Comparison of ENCODE assay signal across 28 mouse cellular contexts in the genomic region with DNA sequence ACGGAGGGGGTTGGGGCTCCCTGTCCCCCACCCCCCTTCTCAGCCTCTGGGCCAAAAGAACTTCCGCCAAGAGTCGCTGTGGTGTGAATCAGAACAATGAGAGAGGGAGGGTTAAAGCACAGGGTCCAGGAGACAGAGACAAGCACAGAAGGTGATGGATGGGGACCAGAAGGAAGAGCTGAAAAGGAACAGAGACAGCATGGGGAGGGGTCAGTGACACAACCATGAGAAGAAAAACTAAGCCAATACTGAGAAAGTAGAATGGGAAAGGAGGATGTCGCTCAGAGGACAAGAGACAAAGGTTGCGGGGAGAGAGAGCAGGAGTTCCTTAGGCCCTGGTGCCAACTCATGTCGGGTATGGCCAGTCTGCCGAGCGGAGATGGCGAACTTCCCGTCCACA. TPM values are rescaled to one million over a fixed set of nuclear protein-coding genes. Genes with fewer than 3 reads are reported as not detected.
"Had no signal": no experiment of that assay in that cellular context is flagged by ENCODE, and none has a peak within 500 bp of the region (broad histone marks: within the 10 kb centered on the region; RNA-seq: fewer than 3 reads in every experiment).

No protein-coding gene starts in this region.

- H3K27ac ChIP-seq: gastrocnemius, adult 2 months; heart, embryonic 10.5 days; hindbrain, embryonic 12.5 days; layer of hippocampus, adult 2 months; left cerebral cortex, adult 2 months; limb, embryonic 12.5 days; liver, embryonic 13.5 days had no signal

- DNase-seq: gastrocnemius, adult 2 months; gastrocnemius, postnatal 10 days; gastrocnemius, postnatal 25 days; heart, postnatal 10 days; heart, postnatal 4 days; kidney, adult 18-20 months; kidney, adult 8-10 months; kidney, postnatal 10 days; kidney, postnatal 25 days; kidney, postnatal 4 days; liver; liver, embryonic 13.5 days had no signal

- H3K4me2 ChIP-seq: liver, embryonic 11.5 days; liver, embryonic 13.5 days had no signal

- H3K36me3 ChIP-seq: liver, embryonic 13.5 days had no signal

- H3K9ac ChIP-seq: heart, embryonic 12.5 days; hindbrain, embryonic 12.5 days; liver, embryonic 13.5 days had no signal

- H3K9me3 ChIP-seq: heart, embryonic 10.5 days; heart, embryonic 12.5 days; hindbrain, embryonic 12.5 days; limb, embryonic 10.5 days; limb, embryonic 12.5 days; liver, embryonic 13.5 days had no signal

- ATAC-seq: hindbrain, embryonic 16.5 days; inflammation-experienced regulatory T-cells, adult 6 months; intestine, postnatal 0 days had no signal

- H3K4me3 ChIP-seq: gastrocnemius, adult 2 months; layer of hippocampus, adult 2 months; left cerebral cortex, adult 2 months; liver, embryonic 13.5 days had no signal

RNA-seq across cellular contexts. Expression of gene Gm47841, which starts 4.7 kb away (rescaled TPM):
- polyA plus RNA-seq: frontal cortex, adult 2 months; heart, embryonic 10.5 days; heart, embryonic 12.5 days; heart, embryonic 14.5 days; heart, embryonic 16.5 days; hindbrain, embryonic 12.5 days; hindbrain, embryonic 16.5 days; inflammation-experienced regulatory T-cells, adult 6 months; intestine, postnatal 0 days; kidney, embryonic 14.5 days; kidney, embryonic 16.5 days; limb, embryonic 10.5 days; limb, embryonic 12.5 days; liver, embryonic 11.5 days; liver, embryonic 13.5 days had no signal

RNA-seq across cellular contexts. Expression of gene Fignl2, which starts 26.5 kb away (rescaled TPM):
- polyA plus RNA-seq: inflammation-experienced regulatory T-cells, adult 6 months had no signal
